Mouse (Mus musculus) forebrain, embryonic 11.5 days (tissue): ENCODE results near the gene Cacnb1. TPM values are rescaled to one million over a fixed set of nuclear protein-coding genes. Genes with fewer than 3 reads are reported as not detected.

Experiments used
- ATAC-seq: fragments of 200-750 bp; cut with Nextera tagmentation; replicated peaks from 2 replicates; pipeline ENCODE4 v1.8.0; 2017; ENCODE audit warnings: moderate TSS enrichment; ENCODE audit not compliant: low FRiP score
- DNase-seq: peaks from one replicate; pipeline ENCODE4 v3.0.0-alpha.2; 2017; ENCODE audit warnings: low spot score
- H3K27ac ChIP-seq: fragments of 300-500 bp; sonication (generic); 2 replicates; pipeline ENCODE4 v1.5.1; 2014; ENCODE audit warnings: low read depth, low read length
- H3K27me3 ChIP-seq: fragments of 300-500 bp; sonication (generic); 2 replicates; pipeline ENCODE4 v1.6.1; 2014; ENCODE audit warnings: mild to moderate bottlenecking, low read length, mixed read lengths; ENCODE audit not compliant: control insufficient read depth, insufficient read depth
- H3K36me3 ChIP-seq: fragments of 300-500 bp; sonication (generic); 2 replicates; pipeline ENCODE4 v1.6.1; 2014; ENCODE audit warnings: mild to moderate bottlenecking, low read length, moderate library complexity, mixed read lengths; ENCODE audit not compliant: control insufficient read depth, insufficient read depth
- H3K4me1 ChIP-seq: fragments of 300-500 bp; sonication (generic); replicated peaks from 2 replicates; pipeline ENCODE4 v1.6.1; 2014; ENCODE audit warnings: low read length, mixed read lengths; ENCODE audit not compliant: control insufficient read depth, insufficient read depth
- H3K4me2 ChIP-seq: fragments of 300-500 bp; sonication (generic); 2 replicates; pipeline ENCODE4 v1.6.1; 2014; ENCODE audit warnings: low read depth, mild to moderate bottlenecking, low read length, moderate library complexity, mixed read lengths; ENCODE audit not compliant: severe bottlenecking
- H3K4me3 ChIP-seq: fragments of 300-500 bp; sonication (generic); 2 replicates; pipeline ENCODE4 v1.5.1; 2014; ENCODE audit warnings: low read depth, low read length
- H3K9ac ChIP-seq: fragments of 300-500 bp; sonication (generic); 2 replicates; pipeline ENCODE4 v1.6.1; 2014; ENCODE audit warnings: low read length
- H3K9me3 ChIP-seq: fragments of 300-500 bp; sonication (generic); 2 replicates; pipeline ENCODE4 v1.6.1; 2016; ENCODE audit warnings: low read length, mixed read lengths; ENCODE audit not compliant: control insufficient read depth
- WGBS: fragments of 180-500 bp; shearing (Covaris S2); extraction: QIAGEN DNeasy Blood & Tissue Kit; methylation state at CpG from one replicate; pipeline ENCODE4 v1.1.7; 2014; 5-methylcytosine and 5-hydroxymethylcytosine counted together
- polyA plus RNA-seq: library from polyadenylated mRNA; unstranded; fragments of >200 nt; fragmentation: Nextera tagmentation; extraction: Ambion mirVana; gene quantifications from 2 replicates; pipeline ENCODE4 v1.2.1, GENCODE M21; 2014

Cacnb1 gene
- polyA plus RNA-seq, 1 experiment from 2014 or later, result 9.6 TPM

- peaks cover 4% of the 10 kb centered on the region for H3K27me3 ChIP-seq
- no peak overlapping the region for H3K27ac ChIP-seq
- no peaks in the 10 kb centered on the region; the same call in 1 of the 2 replicates for H3K36me3 ChIP-seq
- WGBS, result 59% methylated on average over 6 of the region's 6 CpGs
- 0 out of 2 replicates have a peak overlapping the region, but pooled peaks have one; percentile 15 for H3K4me2 ChIP-seq
- no peak for DNase-seq
- H3K9ac ChIP-seq, result no peak overlapping the region; the same call in 1 of the 2 replicates
- peaks cover 18% of the 10 kb centered on the region for H3K4me1 ChIP-seq
- no peak for ATAC-seq
- H3K9me3 ChIP-seq, result no peaks in the 10 kb centered on the region
- no peak overlapping the region for H3K4me3 ChIP-seq
These were observed 20.8 kb downstream of the Cacnb1 start for GRCm38 (mm10) chr11:98001986-98002385.

DNA sequence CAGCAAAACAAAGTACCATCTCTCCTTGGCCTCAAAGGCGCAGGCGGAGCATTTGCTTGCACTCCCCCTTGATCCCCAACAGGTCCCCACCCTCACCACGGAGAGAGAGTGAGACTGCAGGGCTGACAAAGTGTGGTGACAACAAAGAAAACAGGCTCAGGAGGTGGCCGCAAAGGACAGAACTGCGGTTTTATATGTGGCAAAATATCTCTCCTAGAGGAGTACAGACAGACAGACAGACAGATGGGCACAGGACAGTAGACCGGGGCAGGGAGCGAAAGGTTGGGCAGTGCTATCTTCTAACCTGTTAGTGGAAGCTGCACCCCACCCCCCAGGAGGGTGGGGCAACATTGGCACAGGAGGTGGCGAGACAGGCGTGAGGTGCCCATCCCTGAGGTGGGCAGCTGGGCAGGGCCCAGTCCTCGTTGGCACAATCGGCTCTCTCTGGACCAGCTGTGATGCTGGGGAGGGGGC is 21.4 kb downstream of the Cacnb1 start:
- Histone ChIP-seq H3K9ac (no peak overlapping the region), H3K36me3 (no peaks in the 10 kb centered on the region; the same call in 1 of the 2 replicates), H3K27me3 (peaks cover 4% of the 10 kb centered on the region), H3K4me2 (no peak overlapping the region), H3K9me3 (no peaks in the 10 kb centered on the region), H3K4me1 (peaks cover 18% of the 10 kb centered on the region), H3K27ac (no peak overlapping the region), H3K4me3 (no peak overlapping the region)
- 32% methylated on average over 11 of the region's 11 CpGs for WGBS
- no peak for DNase-seq
- no peak for ATAC-seq

GRCm38 (mm10) chr11:98000378-98001140 is 22.3 kb downstream of the Cacnb1 start:
- Histone ChIP-seq H3K4me3 (no peak overlapping the region), H3K36me3 (no peaks in the 10 kb centered on the region; the same call in 1 of the 2 replicates), H3K27me3 (peaks cover 4% of the 10 kb centered on the region), H3K27ac (no peak overlapping the region), H3K9me3 (no peaks in the 10 kb centered on the region), H3K4me2 (no peak overlapping the region), H3K4me1 (peaks cover 18% of the 10 kb centered on the region), H3K9ac (no peak overlapping the region)
- 54% methylated on average over 7 of the region's 7 CpGs for WGBS
- ATAC-seq (no peak), DNase-seq (no peak)

- H3K36me3 ChIP-seq, result no peaks in the 10 kb centered on the region; the same call in 1 of the 2 replicates
- H3K27me3 ChIP-seq, result peaks cover 4% of the 10 kb centered on the region
- DNase-seq, result no peak
- H3K4me2 ChIP-seq, result no peak overlapping the region
- H3K4me3 ChIP-seq, result no peak overlapping the region
- no peak overlapping the region for H3K9ac ChIP-seq
- ATAC-seq, result no peak
- H3K27ac ChIP-seq, result no peak overlapping the region
- H3K9me3 ChIP-seq, result no peaks in the 10 kb centered on the region
- H3K4me1 ChIP-seq, result peaks cover 20% of the 10 kb centered on the region
- WGBS, result 73% methylated on average over 5 of the region's 5 CpGs
These were observed 23.1 kb downstream of the Cacnb1 start for GRCm38 (mm10) chr11:97999748-98000147.

GRCm38 (mm10) chr11:97998898-97999608 is 23.8 kb downstream of the Cacnb1 start:
- no peak for ATAC-seq
- no peak overlapping the region for H3K4me2 ChIP-seq
- H3K4me1 ChIP-seq, result peaks cover 20% of the 10 kb centered on the region
- no peak overlapping the region for H3K4me3 ChIP-seq
- 76% methylated on average over 7 of the region's 7 CpGs for WGBS
- no peaks in the 10 kb centered on the region for H3K36me3 ChIP-seq
- H3K27me3 ChIP-seq, result peaks cover 4% of the 10 kb centered on the region
- H3K9ac ChIP-seq, result no peak overlapping the region
- H3K9me3 ChIP-seq, result no peaks in the 10 kb centered on the region
- no peak overlapping the region for H3K27ac ChIP-seq
- DNase-seq, result no peak

- Histone ChIP-seq H3K36me3 (no peaks in the 10 kb centered on the region), H3K27me3 (peaks cover 4% of the 10 kb centered on the region), H3K9ac (no peak overlapping the region), H3K4me3 (no peak overlapping the region), H3K27ac (no peak overlapping the region), H3K9me3 (no peaks in the 10 kb centered on the region), H3K4me2 (no peak overlapping the region), H3K4me1 (peaks cover 17% of the 10 kb centered on the region)
- whole genome bisulfite sequencing, result 88% methylated on average over 11 of the region's 11 CpGs
- ATAC-seq, result no peak
- DNase-seq, result no peak
These were observed 24.6 kb downstream of the Cacnb1 start for GRCm38 (mm10) chr11:97998074-97998793.

DNA sequence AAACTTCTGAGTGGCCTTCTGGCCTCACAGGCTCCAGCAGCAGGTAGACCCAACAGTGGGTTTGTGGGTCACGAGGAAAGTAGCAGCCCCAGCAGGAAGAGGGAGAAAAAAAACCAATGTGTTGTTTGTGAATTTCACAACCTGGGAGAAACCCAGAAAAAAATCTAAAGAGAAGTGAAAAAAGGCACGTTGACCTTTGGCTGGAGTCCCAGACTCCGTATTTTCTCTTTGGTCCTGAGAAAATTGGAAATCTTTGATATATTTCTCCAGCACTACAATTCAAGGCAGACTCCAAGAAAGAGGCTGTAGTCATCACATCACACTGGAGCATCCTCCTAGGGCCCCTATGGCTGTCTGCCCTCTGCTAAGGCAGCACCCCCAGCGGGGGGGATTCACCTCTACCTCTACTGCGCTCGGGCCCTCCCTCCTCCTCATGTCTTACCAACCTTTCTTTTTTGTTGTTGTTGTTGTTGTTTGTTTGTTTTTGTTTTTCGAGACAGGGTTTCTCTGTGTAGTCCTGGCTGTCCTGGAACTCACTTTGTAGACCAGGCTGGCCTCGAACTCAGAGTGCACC is 25.4 kb downstream of the Cacnb1 start:
- Histone ChIP-seq H3K27ac (no peak overlapping the region), H3K4me1 (peaks cover 9% of the 10 kb centered on the region), H3K4me3 (no peak overlapping the region), H3K9me3 (no peaks in the 10 kb centered on the region), H3K27me3 (peaks cover 4% of the 10 kb centered on the region), H3K36me3 (no peaks in the 10 kb centered on the region), H3K9ac (no peak overlapping the region), H3K4me2 (no peak overlapping the region)
- DNase-seq (no peak), ATAC-seq (no peak)
- WGBS, result 82% methylated on average over 8 of the region's 8 CpGs

GRCm38 (mm10) chr11:97996691-97997090 is 26.1 kb downstream of the Cacnb1 start:
- H3K27me3 ChIP-seq, result peaks cover 3% of the 10 kb centered on the region
- peaks cover 2% of the 10 kb centered on the region; the same call in 1 of the 2 replicates for H3K4me1 ChIP-seq
- no peak overlapping the region for H3K4me3 ChIP-seq
- no peak overlapping the region for H3K9ac ChIP-seq
- H3K9me3 ChIP-seq, result no peaks in the 10 kb centered on the region
- ATAC-seq (no peak), DNase-seq (no peak)
- H3K4me2 ChIP-seq, result no peak overlapping the region
- H3K27ac ChIP-seq, result no peak overlapping the region
- WGBS, result 71% methylated on average over 1 of the region's 1 CpGs
- no peaks in the 10 kb centered on the region for H3K36me3 ChIP-seq
